Mouse (Mus musculus) 3T3-L1 (cell line): Measurements from ENCODE around the gene Clcn6.
A peak's percentile ranks its signal among the peaks of the same experiment; 100 is the strongest.
"Not testable (repeated sequence)": the region's sequence is repeated elsewhere in the genome, so short reads cannot be mapped to it uniquely, and the experiment has no call there.

Source experiments
- DNase-seq: peaks from one replicate; pipeline ENCODE4 v3.0.0-alpha.2; 2015; ENCODE audit warnings: low read depth, low spot score

The Clcn6 gene

DNA sequence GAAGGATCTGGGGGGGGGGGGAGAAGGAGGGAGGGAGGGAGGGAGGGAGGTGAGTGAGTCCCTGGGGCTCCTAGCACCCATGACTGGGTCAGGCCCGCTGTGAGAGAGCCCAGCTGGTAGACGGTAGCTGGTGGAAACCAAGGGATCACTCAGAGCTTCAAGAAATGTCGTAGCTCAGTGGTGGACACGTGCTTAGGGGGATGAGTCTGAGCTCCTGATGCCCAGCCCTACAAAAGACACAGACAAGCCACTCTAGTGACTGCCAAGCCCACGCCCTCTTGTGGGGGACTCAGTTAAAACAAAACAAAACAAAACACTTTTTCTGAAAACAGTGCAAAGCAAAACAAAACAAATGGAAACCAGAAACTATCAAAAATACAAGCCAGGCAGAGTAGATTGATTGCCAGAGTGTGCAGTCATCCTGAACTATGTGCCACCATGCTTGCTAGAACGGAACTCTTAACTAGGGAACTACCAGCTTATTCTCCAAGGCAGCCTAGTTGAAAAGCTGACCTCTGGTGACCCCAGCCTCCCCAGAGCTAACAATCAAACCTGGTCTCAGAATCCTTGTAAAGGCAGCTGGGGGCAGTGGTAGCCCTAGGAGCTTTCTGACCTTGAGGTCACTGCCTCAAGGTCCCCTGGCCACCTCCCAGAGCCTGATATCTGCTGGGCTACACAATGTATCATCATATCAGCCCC, 27.2 kb upstream of the Clcn6 start:
- DNase-seq: peak; percentile 47

- no peak for DNase-seq
Observed at GRCm38 (mm10) chr4:148061086-148061480, 22.5 kb upstream of the Clcn6 start.

- peak; percentile 67 for DNase-seq
Observed at GRCm38 (mm10) chr4:148060120-148061085, 21.8 kb upstream of the Clcn6 start.

GRCm38 (mm10) chr4:148058993-148059392, 20.4 kb upstream of the Clcn6 start:
- no peak for DNase-seq

DNA sequence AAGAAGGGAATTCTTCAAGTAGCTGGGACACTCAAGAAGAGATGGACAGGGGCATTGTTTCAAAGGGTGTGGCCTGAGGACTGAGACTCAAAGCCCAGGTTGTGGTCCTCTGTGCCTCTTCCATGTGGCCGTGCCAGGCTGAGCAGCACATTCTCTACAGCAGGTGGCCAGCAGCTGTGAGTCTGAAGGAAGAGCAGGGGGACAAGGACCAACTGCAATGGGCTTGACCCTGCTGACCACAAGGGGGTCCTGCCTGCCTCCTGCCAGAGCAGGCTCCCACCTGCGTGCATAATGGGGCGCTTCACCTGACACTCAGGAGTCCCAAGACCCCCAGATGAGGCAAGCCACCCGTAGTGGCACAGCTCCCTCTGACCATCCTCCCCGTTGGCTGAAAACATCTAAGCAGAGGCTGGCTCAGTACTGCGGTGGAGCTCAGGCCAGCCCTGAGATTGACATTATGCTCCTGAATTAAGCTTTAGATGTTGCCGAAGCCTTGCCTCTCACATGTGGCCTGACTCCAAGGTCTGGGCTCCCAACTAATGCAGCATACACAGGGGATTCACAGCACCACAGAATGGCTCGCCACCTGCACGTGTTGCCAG, 19.7 kb upstream of the Clcn6 start:
- no peak for DNase-seq

- no peak for DNase-seq
Observed at GRCm38 (mm10) chr4:148057661-148058209, 19.1 kb upstream of the Clcn6 start.

DNA sequence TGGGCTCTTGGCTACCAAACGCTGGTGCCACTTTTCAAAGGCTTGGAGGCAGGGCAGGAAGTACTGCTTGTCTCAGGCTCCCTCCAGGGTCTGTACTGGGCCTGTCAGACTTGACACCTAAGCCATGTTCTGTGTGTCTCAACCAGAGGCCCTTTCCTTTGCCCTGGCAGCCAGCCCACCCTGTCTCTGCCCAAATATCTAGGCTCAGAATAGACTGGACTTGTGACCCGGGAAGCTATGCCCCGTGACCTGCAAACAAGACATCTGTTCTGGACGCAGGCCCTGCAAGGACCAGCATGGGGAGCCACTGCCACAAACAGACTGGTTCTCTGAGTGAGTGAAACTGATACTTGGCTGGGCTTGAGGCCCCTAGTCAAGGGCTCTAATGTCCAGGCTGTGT, 18.2 kb upstream of the Clcn6 start:
- DNase-seq: no peak

DNA sequence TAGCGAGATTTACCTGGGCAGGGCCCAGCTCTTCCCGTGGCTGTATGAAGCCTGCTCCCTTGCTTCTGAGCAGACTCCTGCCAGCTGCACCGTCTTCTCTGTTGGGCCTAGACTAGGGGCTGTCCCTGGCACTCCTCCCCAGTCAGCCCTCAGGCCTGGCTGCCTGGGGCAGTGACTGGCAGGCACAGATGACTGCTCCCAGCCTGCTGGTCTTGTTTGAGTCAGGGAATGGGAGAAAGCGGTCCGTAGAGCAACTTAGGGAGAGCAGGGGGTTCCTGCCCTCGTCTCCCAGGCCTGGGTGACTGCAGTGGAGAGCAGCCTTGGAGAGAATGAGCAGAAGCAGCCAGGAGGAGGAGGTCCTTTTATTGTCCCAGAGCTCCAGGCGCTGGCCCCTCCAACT, 17.6 kb upstream of the Clcn6 start:
- DNase-seq: no peak

DNA sequence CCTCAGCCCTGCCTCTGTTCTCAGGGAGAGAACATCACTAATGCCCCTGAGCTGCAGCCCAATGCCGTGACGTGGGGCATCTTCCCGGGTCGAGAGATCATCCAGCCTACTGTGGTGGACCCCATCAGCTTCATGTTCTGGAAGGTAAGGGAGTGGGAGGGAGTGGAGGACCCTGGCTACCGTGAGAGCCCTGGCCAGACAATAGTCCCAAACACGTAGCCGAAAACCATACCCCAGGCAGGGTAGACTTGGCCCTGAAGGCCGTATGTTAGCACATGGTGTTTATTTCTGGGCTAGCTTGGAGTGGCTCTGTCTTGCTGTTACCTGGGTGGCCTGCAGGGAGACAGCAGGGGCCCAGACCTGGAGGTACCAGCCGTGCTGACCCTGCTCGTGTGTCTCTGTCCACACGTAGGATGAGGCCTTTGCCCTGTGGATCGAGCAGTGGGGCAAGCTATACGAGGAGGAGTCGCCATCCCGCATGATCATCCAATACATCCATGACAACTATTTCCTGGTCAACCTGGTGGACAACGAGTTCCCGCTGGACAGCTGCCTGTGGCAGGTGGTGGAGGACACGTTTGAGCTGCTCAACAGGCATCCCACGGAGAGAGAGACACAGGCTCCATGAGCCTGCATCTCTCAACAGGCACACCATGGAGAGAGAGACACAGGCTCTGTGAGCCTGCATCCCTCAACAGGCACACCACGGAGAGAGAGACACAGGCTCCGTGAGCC, 16.5 kb upstream of the Clcn6 start:
- DNase-seq: no peak

- no peak for DNase-seq
Observed at GRCm38 (mm10) chr4:148053417-148053920, 14.8 kb upstream of the Clcn6 start.

DNA sequence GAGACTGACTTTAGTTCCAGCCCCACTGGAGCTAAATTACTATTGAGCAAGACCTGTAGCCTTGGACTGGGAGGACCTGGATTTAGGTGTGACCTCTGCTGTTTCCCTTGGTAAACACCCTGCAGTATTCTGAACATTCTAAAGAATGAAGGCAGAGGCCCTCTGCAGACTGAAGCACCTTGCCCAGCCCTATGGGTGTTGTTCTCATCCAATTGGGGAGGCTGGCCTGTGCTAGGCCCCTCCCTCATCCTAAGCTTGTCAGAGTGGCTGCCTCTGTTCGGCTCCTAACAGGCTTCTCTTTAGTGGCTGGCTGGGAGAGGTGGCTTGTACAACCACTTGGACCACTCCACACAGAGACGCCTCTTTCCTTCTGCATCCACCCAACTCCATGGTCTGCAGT, 14.4 kb upstream of the Clcn6 start:
- DNase-seq: no peak

- DNase-seq: no peak
Observed at GRCm38 (mm10) chr4:148051886-148052285, 13.3 kb upstream of the Clcn6 start.

DNA sequence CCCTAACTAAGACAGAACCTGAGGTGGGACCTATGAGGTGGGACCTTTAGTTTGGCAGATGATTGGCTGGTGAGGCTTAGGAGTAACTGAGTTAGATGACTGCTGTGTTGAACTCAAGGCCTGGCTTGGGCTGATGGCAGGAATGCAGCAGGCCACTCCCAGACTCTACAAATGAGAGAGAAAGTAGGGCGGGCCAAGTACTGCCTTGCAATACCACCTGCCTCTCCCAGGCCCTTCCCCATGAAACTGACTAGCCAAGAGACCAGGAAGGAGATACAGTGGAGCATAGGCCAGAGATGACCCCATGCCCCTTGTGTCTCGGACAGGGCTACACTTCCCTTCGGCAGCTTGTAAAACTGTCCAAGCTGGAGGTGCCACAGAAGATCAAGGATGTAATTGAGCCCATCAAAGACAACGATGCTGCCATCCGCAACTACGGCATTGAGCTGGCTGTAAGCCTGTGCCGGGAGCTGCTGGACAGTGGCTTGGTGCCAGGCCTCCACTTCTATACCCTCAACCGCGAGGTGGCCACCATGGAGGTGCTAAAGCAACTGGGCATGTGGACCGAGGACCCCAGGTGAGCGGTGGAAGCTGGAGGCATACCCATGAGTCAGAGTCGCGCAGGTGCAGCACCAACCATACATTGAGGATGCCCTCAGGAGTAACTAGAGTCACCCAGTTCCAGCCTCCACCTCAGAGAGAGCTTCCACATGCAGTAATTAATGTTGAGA, 12.6 kb upstream of the Clcn6 start:
- no peak for DNase-seq

- not testable (repeated sequence) for DNase-seq
Observed at GRCm38 (mm10) chr4:148050396-148050914, 11.8 kb upstream of the Clcn6 start.

DNA sequence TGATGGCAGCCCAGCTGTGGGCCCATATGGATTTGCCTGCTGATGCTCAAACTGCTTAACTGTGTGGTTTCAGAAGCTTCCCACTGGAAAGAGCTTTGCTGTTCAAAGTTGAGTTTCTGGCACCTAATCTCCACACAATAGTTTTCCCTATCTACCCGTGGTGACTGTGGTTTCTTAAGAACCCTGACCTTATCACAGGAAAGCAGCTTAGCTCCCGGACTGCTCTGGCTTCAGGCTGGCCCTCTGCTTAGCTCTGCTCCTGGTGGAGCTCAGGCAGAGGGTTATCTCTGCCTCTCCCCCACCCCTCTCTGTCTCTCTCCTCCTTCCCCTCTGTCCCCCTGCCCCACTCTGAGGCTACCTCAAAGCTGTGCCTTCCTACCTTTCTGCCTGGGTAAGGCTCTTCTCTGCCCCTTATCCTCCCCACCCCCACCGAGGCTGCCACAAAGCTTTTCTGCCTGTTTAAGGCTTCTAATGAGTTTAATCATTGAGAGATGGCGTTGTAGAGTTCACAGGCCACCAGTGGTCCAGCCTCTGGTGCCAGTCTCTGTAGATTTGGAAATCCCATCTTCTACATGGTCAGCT, 7.9 kb upstream of the Clcn6 start:
- no peak for DNase-seq

DNA sequence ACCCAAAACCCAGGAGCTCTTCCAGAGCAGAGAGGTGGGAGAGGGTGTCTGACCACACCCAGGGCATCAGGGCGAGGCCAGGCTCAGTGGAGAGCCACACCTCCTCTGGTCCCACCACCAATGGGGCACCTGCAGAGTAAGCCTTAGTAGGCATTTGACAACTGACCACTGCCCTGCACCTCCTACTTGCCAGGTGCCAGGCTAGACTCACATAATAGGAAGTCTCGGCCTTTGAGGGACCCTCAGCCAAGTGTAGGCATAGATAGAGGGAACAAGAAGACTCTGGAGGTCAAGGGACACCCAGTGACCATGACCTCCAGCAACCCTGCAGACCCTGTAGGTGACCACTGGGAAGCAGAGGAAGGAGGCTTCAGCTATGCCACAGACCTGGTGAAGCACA, 5.5 kb upstream of the Clcn6 start:
- DNase-seq: no peak

DNA sequence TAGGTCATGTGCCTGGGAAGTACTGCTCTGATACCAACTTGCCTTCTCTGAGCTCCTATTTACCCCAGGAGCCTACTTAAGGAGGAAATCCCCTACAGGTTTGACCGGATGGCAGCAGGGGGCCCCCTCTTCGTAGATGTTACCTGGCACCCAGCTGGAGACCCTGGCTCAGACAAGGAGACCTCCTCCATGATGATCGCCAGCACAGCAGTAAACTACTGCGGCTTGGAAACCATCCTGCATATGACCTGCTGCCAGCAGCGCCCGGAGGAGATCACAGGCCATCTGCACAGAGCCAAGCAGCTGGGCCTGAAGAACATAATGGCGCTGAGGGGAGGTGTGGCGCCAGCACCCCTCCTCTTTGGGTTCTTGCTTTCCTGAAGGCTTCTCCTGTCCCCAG, 4.7 kb upstream of the Clcn6 start:
- not testable (repeated sequence) for DNase-seq

DNA sequence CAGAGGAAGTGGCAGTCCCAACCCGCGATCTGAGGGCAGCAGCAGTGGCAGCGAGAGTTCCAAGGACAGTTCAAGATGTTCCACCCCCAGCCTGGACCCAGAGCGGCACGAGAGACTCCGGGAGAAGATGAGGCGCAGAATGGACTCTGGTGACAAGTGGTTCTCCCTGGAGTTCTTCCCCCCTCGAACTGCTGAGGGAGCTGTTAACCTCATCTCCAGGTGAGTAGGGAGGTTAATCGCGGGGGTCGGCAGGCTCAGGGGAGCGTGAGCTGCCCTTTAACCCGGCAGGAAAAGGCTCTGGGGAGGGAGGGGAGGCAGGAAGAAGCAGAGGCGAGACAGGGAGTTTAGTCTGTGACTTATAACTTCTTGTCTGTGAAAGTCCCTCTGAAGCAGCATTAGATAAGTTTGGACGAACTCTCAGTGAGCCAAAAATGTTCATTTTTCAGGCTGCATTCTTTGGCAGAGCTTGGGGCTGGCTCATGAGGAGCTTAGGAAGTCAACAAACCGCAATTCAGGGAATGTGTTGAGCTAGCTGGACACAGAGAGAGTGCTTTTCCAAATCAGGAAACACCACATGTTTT, 3.1 kb upstream of the Clcn6 start:
- peak; percentile 72 for DNase-seq

GRCm38 (mm10) chr4:148040933-148041610, 2.5 kb upstream of the Clcn6 start:
- DNase-seq: peak; percentile 91
